Mouse (Mus musculus): Measurements from ENCODE around the gene Lhx8. TPM values are rescaled to one million over a fixed set of nuclear protein-coding genes. Genes with fewer than 3 reads are reported as not detected.
A peak's percentile ranks its signal among the peaks of the same experiment; 100 is the strongest.

Gene Lhx8
- polyA plus RNA-seq, 1 experiment from 2014 or later, result 1.4 TPM

DNA sequence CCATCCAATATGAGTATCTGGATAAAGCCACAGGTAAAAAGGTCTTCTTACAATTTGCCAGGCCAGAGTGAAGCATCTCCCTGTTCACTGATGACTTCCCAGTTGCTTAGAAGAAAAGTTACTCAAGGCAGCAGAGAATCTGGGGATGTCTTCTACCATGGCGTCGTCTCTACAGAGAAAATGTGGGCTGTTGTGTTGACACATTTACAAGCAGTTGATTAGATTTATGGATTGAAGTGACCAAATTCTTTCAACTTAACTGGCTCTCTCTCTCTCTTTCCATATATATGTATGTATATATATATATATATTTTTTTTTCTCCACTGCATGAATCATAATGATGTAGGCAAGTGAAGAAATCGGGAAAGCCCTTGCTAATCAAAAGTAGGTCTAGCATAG is 55.8 kb downstream of the Lhx8 start:
- Histone ChIP-seq H3K9me3 (replicated peaks) (no peaks in the 10 kb centered on the region), H3K36me3 (no peaks in the 10 kb centered on the region), H3K4me2 (replicated peaks) (no peak overlapping the region), H3K4me3 (no peak overlapping the region), H3K27ac (no peak overlapping the region), H3K27me3 (no peaks in the 10 kb centered on the region), H3K9ac (no peak overlapping the region), H3K4me1 (peaks cover 2% of the 10 kb centered on the region; the same call in 1 of the 2 replicates)
- ATAC-seq (ENCODE audit: low FRiP score), result no peak
- WGBS, result 88% methylated on average over 3 of the region's 3 CpGs

- ATAC-seq (ENCODE audit: low FRiP score), result peak; percentile 85
Measured at GRCm38 (mm10) chr3:154269757-154270366, 60.6 kb downstream of the Lhx8 start.

DNA sequence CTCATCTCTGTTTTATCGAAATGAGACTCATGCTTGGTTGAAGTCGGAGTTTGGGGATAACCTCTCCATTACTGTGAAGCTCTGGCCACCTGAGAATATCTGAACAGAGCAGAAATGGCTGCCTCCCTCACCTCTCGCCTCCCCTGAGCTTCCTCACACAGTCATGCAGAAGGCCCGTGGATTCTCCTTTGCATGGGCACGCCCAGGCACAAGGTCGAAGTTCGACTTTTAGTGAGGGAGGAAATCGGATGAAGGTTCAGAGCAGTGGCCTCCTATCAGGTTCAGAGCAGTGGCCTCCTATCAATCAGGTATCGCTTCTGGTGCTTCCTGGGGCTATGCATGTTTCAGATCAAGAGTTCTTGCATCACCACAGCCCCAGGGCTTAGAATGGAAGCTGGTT is 62.1 kb downstream of the Lhx8 start:
- peaks cover 2% of the 10 kb centered on the region; the same call in 1 of the 2 replicates for H3K4me1 ChIP-seq
- no peak overlapping the region for H3K4me3 ChIP-seq
- no peak overlapping the region for H3K9ac ChIP-seq
- no peak for ATAC-seq (ENCODE audit: low FRiP score)
- no peaks in the 10 kb centered on the region for H3K36me3 ChIP-seq
- no peak overlapping the region for H3K4me2 ChIP-seq (replicated peaks)
- H3K27me3 ChIP-seq, result no peaks in the 10 kb centered on the region
- no peaks in the 10 kb centered on the region for H3K9me3 ChIP-seq (replicated peaks)
- no peak overlapping the region for H3K27ac ChIP-seq
- WGBS, result 78% methylated on average over 9 of the region's 9 CpGs

More at GRCm38 (mm10) chr3:154269757-154270366, 60.6 kb downstream of the Lhx8 start:
- peak overlapping the region; percentile 59; the same call in 1 of the 2 replicates for H3K9ac ChIP-seq
- H3K27ac ChIP-seq, result no peak overlapping the region
- peaks cover 2% of the 10 kb centered on the region; the same call in 1 of the 2 replicates for H3K4me1 ChIP-seq
- no peaks in the 10 kb centered on the region for H3K27me3 ChIP-seq
- H3K4me3 ChIP-seq, result peak overlapping the region; percentile 27
- peak overlapping the region; percentile 55 for H3K4me2 ChIP-seq (replicated peaks)
- no peaks in the 10 kb centered on the region for H3K36me3 ChIP-seq
- WGBS, result 12% methylated on average over 19 of the region's 19 CpGs
- H3K9me3 ChIP-seq (replicated peaks), result no peaks in the 10 kb centered on the region

- Histone ChIP-seq H3K27ac (no peak overlapping the region), H3K9ac (no peak overlapping the region), H3K4me2 (replicated peaks) (no peak overlapping the region), H3K27me3 (no peaks in the 10 kb centered on the region), H3K4me3 (no peak overlapping the region), H3K9me3 (replicated peaks) (no peaks in the 10 kb centered on the region), H3K4me1 (no peaks in the 10 kb centered on the region), H3K36me3 (no peaks in the 10 kb centered on the region)
- ATAC-seq (ENCODE audit: low FRiP score), result no peak
Measured at GRCm38 (mm10) chr3:154257312-154257711, 73.1 kb downstream of the Lhx8 start.

All from hindbrain, embryonic 12.5 days (tissue).